Comparison of ENCODE assay signal across 8 mouse cellular contexts in genomic region chr2:148732327-148733000, GRCm38 (mm10). TPM values are rescaled to one million over a fixed set of nuclear protein-coding genes. Genes with fewer than 3 reads are reported as not detected.
DNase-seq lines count a peak whose midpoint lies in the region; ATAC-seq lines count a peak whose summit lies in the region.

Gene Napb, minus strand, starts transcription at chr2:148732467.

- no peaks in the 10 kb centered on the region for H3K27me3 ChIP-seq in hindbrain, embryonic 14.5 days (ENCODE audit: control insufficient read depth, insufficient read depth, low read length)

- peak within 1 kb of the TSS; percentile 86 for H3K4me3 ChIP-seq in hindbrain, embryonic 14.5 days (replicated peaks; ENCODE audit: low read length)

- no peaks in the 10 kb centered on the region for H3K9me3 ChIP-seq in hindbrain, embryonic 14.5 days (ENCODE audit: control insufficient read depth, low read length)

- H3K9ac ChIP-seq in hindbrain, embryonic 14.5 days = peak within 1 kb of the TSS; percentile 95

- peak; percentile 66 for DNase-seq in T-cell, adult 2 months (ENCODE audit: low spot score)
- DNase-seq in cerebellum, postnatal 36 days = peak; percentile 95 to 96
- DNase-seq in frontal cortex, postnatal 25 days (ENCODE audit: low spot score in 2 of 2) = peak; percentile 84 to 89
- peak; percentile 92 for DNase-seq in hindbrain, embryonic 14.5 days (ENCODE audit: low spot score)
- DNase-seq in layer of hippocampus, postnatal 25 days (ENCODE audit: extremely low spot score in 1 of 2, low spot score in 1 of 2) = peak; percentile 84 to 90
- peak; percentile 91 for DNase-seq in lung, postnatal 14 days
- DNase-seq in retina, adult 2 months (ENCODE audit: low read depth, low spot score) = peak; percentile 89
- DNase-seq in thymus, postnatal 25 days = peak; percentile 80

- peak within 1 kb of the TSS; percentile 89 for H3K4me2 ChIP-seq in hindbrain, embryonic 14.5 days (replicated peaks)

- H3K4me1 ChIP-seq in hindbrain, embryonic 14.5 days (replicated peaks; ENCODE audit: control insufficient read depth, insufficient read depth, low read length) = peaks cover 24% of the 10 kb centered on the region

- WGBS in hindbrain, embryonic 14.5 days = 3% methylated on average over 18 of the region's 18 CpGs

- peak within 1 kb of the TSS; percentile 61 for H3K27ac ChIP-seq in hindbrain, embryonic 14.5 days

- no peaks in the 10 kb centered on the region for H3K36me3 ChIP-seq in hindbrain, embryonic 14.5 days (replicated peaks; ENCODE audit: control insufficient read depth, insufficient read depth)

- peak; percentile 100 for ATAC-seq in hindbrain, embryonic 14.5 days (ENCODE audit: low FRiP score)

RNA-seq across cellular contexts. Expression of gene Napb, which starts in this region (rescaled TPM):
- 94.1 and 99.4 TPM in 2 replicates for polyA plus RNA-seq in hindbrain, embryonic 14.5 days (2014; fragmentation: Nextera tagmentation; extraction: Ambion mirVana)
- 100 to 1,000 TPM; 300 to 310 TPM for total RNA-seq in layer of hippocampus, postnatal 25 days (2021)

Comparison
In these comparisons a context has a peak if more than half of its experiments do, and no peak if none do; other contexts are left out.
1. Peak in every context shown above with its lines: DNase-seq, ATAC-seq, H3K4me3 ChIP-seq and H3K27ac ChIP-seq.